Mouse (Mus musculus) midbrain, postnatal 0 days (tissue): ENCODE data around the gene Cpne5. TPM values are rescaled to one million over a fixed set of nuclear protein-coding genes. Genes with fewer than 3 reads are reported as not detected.

Experiments used
- ATAC-seq: fragments of 200-750 bp; cut with Nextera tagmentation; 2 replicates; pipeline ENCODE4 v1.8.0; 2017; ENCODE audit warnings: moderate number of reproducible peaks, mild to moderate bottlenecking, moderate TSS enrichment, moderate library complexity; ENCODE audit not compliant: low FRiP score
- DNase-seq: peaks from one replicate; pipeline ENCODE4 v3.0.0-alpha.2; 2015; ENCODE audit warnings: low spot score
- H3K27ac ChIP-seq: fragments of 300-500 bp; sonication (generic); 2 replicates; pipeline ENCODE4 v1.5.1; 2014; ENCODE audit warnings: low read depth, mild to moderate bottlenecking, low read length, mixed read lengths
- H3K27me3 ChIP-seq: fragments of 300-500 bp; sonication (generic); 2 replicates; pipeline ENCODE4 v1.6.1; 2014; ENCODE audit warnings: low read length, control low read depth, mixed read lengths; ENCODE audit not compliant: insufficient read depth
- H3K36me3 ChIP-seq: fragments of 300-500 bp; sonication (generic); 2 replicates; pipeline ENCODE4 v1.6.1; 2014; ENCODE audit warnings: low read length, control low read depth, mixed read lengths; ENCODE audit not compliant: insufficient read depth
- H3K4me1 ChIP-seq: fragments of 300-500 bp; sonication (generic); 2 replicates; pipeline ENCODE4 v1.6.1; 2014; ENCODE audit warnings: mild to moderate bottlenecking, control low read depth, antibody characterized with exemption, low read length, mixed read lengths; ENCODE audit not compliant: insufficient read depth
- H3K4me2 ChIP-seq: fragments of 300-500 bp; sonication (generic); 2 replicates; pipeline ENCODE4 v1.6.1; 2014; ENCODE audit warnings: low read depth, mild to moderate bottlenecking, low read length, mixed read lengths; ENCODE audit not compliant: poor library complexity, severe bottlenecking
- H3K4me3 ChIP-seq: fragments of 300-500 bp; sonication (generic); 2 replicates; pipeline ENCODE4 v1.5.1; 2014; ENCODE audit warnings: low read depth, mild to moderate bottlenecking, low read length, moderate library complexity
- H3K9ac ChIP-seq: fragments of 300-500 bp; sonication (generic); replicated peaks from 2 replicates; pipeline ENCODE4 v1.6.1; 2014; ENCODE audit warnings: mild to moderate bottlenecking, low read length, moderate library complexity, mixed read lengths; ENCODE audit not compliant: poor library complexity, severe bottlenecking
- H3K9me3 ChIP-seq: fragments of 300-500 bp; sonication (generic); 2 replicates; pipeline ENCODE4 v1.6.1; 2016; ENCODE audit warnings: low read length, control low read depth
- CTCF ChIP-seq: IDR thresholded peaks from 2 replicates; pipeline ENCODE4 v1.5.1; 2016; ENCODE audit warnings: antibody characterized with exemption, mild to moderate bottlenecking
- WGBS: fragments of 180-500 bp; shearing (Covaris S2); extraction: QIAGEN DNeasy Blood & Tissue Kit; methylation state at CpG from one replicate; pipeline ENCODE4 v1.1.7; 2014; 5-methylcytosine and 5-hydroxymethylcytosine counted together
- polyA plus RNA-seq: library from polyadenylated mRNA; unstranded; fragments of >200 nt; fragmentation: Nextera tagmentation; extraction: Ambion mirVana; gene quantifications from 2 replicates; pipeline ENCODE4 v1.2.1, GENCODE M21; 2015
- total RNA-seq: library from RNA; depleted of rRNA; stranded (reverse); fragments of >200 nt; gene quantifications from 2 replicates; pipeline ENCODE4 v1.2.3, GENCODE M21; 2014

Cpne5 gene
- total and polyA plus RNA-seq, 2 experiments from 2014 or later, result 86.5 to 90.2 TPM

- ATAC-seq, result no peak
- H3K27ac ChIP-seq, result no peak overlapping the region
- WGBS, result 49% methylated on average over 11 of the region's 11 CpGs
Observed at GRCm38 (mm10) chr17:29183162-29183561, 54.8 kb downstream of the Cpne5 start.

GRCm38 (mm10) chr17:29181751-29182150 lies 56.2 kb downstream of the Cpne5 start:
- 85% methylated on average over 5 of the region's 5 CpGs for WGBS
- no peak overlapping the region for H3K9ac ChIP-seq

More at GRCm38 (mm10) chr17:29183162-29183561, 54.8 kb downstream of the Cpne5 start:
- DNase-seq, result no peak
- Histone ChIP-seq H3K4me2 (no peak overlapping the region), H3K36me3 (no peaks in the 10 kb centered on the region; the same call in 1 of the 2 replicates), H3K27me3 (no peaks in the 10 kb centered on the region), H3K4me3 (no peak overlapping the region), H3K9ac (no peak overlapping the region), H3K9me3 (no peaks in the 10 kb centered on the region), H3K4me1 (no peaks in the 10 kb centered on the region)
- no peak for TF ChIP-seq CTCF

GRCm38 (mm10) chr17:29180406-29181127 lies 57.4 kb downstream of the Cpne5 start:
- Histone ChIP-seq H3K4me2 (no peak overlapping the region), H3K27me3 (no peaks in the 10 kb centered on the region), H3K4me3 (no peak overlapping the region), H3K36me3 (no peaks in the 10 kb centered on the region; the same call in 1 of the 2 replicates), H3K27ac (no peak overlapping the region), H3K9me3 (no peaks in the 10 kb centered on the region), H3K4me1 (peaks cover 9% of the 10 kb centered on the region; the same call in 1 of the 2 replicates), H3K9ac (no peak overlapping the region)
- 79% methylated on average over 4 of the region's 4 CpGs for WGBS
- ATAC-seq, result no peak
- no peak for TF ChIP-seq CTCF
- no peak for DNase-seq

More at GRCm38 (mm10) chr17:29181751-29182150, 56.2 kb downstream of the Cpne5 start:
- H3K4me1 ChIP-seq, result peaks cover 2% of the 10 kb centered on the region; the same call in 1 of the 2 replicates
- no peak overlapping the region for H3K4me3 ChIP-seq
- no peaks in the 10 kb centered on the region; the same call in 1 of the 2 replicates for H3K36me3 ChIP-seq
- ATAC-seq (no peak), DNase-seq (no peak)
- no peaks in the 10 kb centered on the region for H3K27me3 ChIP-seq
- no peak overlapping the region for H3K27ac ChIP-seq
- H3K4me2 ChIP-seq, result no peak overlapping the region
- TF ChIP-seq CTCF, result no peak
- H3K9me3 ChIP-seq, result no peaks in the 10 kb centered on the region

GRCm38 (mm10) chr17:29179917-29180316 lies 58.0 kb downstream of the Cpne5 start:
- TF ChIP-seq CTCF, result no peak
- ATAC-seq, result no peak
- H3K27ac ChIP-seq, result no peak overlapping the region

GRCm38 (mm10) chr17:29178503-29179059 lies 59.4 kb downstream of the Cpne5 start:
- ATAC-seq, result no peak
- no peak for TF ChIP-seq CTCF
- H3K27me3 ChIP-seq, result no peaks in the 10 kb centered on the region
- no peak overlapping the region for H3K4me2 ChIP-seq
- 63% methylated on average over 9 of the region's 9 CpGs for WGBS
- no peaks in the 10 kb centered on the region for H3K9me3 ChIP-seq
- no peak overlapping the region for H3K4me3 ChIP-seq
- no peak overlapping the region for H3K9ac ChIP-seq
- DNase-seq, result no peak
- no peaks in the 10 kb centered on the region; the same call in 1 of the 2 replicates for H3K36me3 ChIP-seq
- H3K4me1 ChIP-seq, result peaks cover 9% of the 10 kb centered on the region; the same call in 1 of the 2 replicates
- no peak overlapping the region for H3K27ac ChIP-seq

More at GRCm38 (mm10) chr17:29179917-29180316, 58.0 kb downstream of the Cpne5 start:
- no peaks in the 10 kb centered on the region for H3K9me3 ChIP-seq
- H3K4me1 ChIP-seq, result peaks cover 9% of the 10 kb centered on the region; the same call in 1 of the 2 replicates
- H3K9ac ChIP-seq, result no peak overlapping the region
- no peak overlapping the region for H3K4me3 ChIP-seq
- no peaks in the 10 kb centered on the region; the same call in 1 of the 2 replicates for H3K36me3 ChIP-seq
- DNase-seq, result no peak
- WGBS, result 89% methylated on average over 6 of the region's 6 CpGs
- no peaks in the 10 kb centered on the region for H3K27me3 ChIP-seq
- no peak overlapping the region for H3K4me2 ChIP-seq
